Mouse (Mus musculus): ENCODE data around the gene Hmg20b. TPM values are rescaled to one million over a fixed set of nuclear protein-coding genes. Genes with fewer than 3 reads are reported as not detected.

The Hmg20b gene
- total and polyA plus RNA-seq, 2 experiments from 2014 or later: 80.7 to 92.3 TPM

GRCm38 (mm10) chr10:81349961-81350350 lies 324 bp downstream of the Hmg20b start:
- WGBS: 1% methylated on average over 28 of the region's 29 CpGs
- peak overlapping the region; percentile 87 for H3K27ac ChIP-seq (ENCODE audit: low read depth)
- H3K9me3 ChIP-seq (replicated peaks; ENCODE audit: control insufficient read depth, low read length): no peaks in the 10 kb centered on the region
- H3K9ac ChIP-seq (replicated peaks; ENCODE audit: low read depth, low read length): peak overlapping the region; percentile 77
- H3K4me2 ChIP-seq (ENCODE audit: low read depth, low read length): peak overlapping the region; percentile 94
- peak overlapping the region; percentile 86 for H3K4me3 ChIP-seq (ENCODE audit: low read depth, low read length)
- H3K27me3 ChIP-seq (ENCODE audit: control insufficient read depth, insufficient read depth, low read length): no peaks in the 10 kb centered on the region
- DNase-seq (ENCODE audit: low spot score): no peak
- H3K36me3 ChIP-seq (replicated peaks; ENCODE audit: control insufficient read depth, insufficient read depth, low read length): peaks cover 24% of the 10 kb centered on the region
- peaks cover 13% of the 10 kb centered on the region for H3K4me1 ChIP-seq (ENCODE audit: control insufficient read depth, insufficient read depth)
- ATAC-seq (ENCODE audit: insufficient read depth, low read depth): no peak
- TF ChIP-seq CTCF (IDR thresholded peaks at IDR 0.05; ENCODE audit: low read depth): no peak
- TF ChIP-seq EP300 (IDR thresholded peaks at IDR 0.05; ENCODE audit: low read depth): no peak

GRCm38 (mm10) chr10:81349146-81349545 lies 1.1 kb downstream of the Hmg20b start:
- no peaks in the 10 kb centered on the region for H3K27me3 ChIP-seq (ENCODE audit: control insufficient read depth, insufficient read depth, low read length)
- DNase-seq (ENCODE audit: low spot score) (no peak), ATAC-seq (ENCODE audit: insufficient read depth, low read depth) (no peak)

GRCm38 (mm10) chr10:81346453-81347067 lies 3.7 kb downstream of the Hmg20b start:
- peaks cover 19% of the 10 kb centered on the region for H3K27me3 ChIP-seq (ENCODE audit: control insufficient read depth, insufficient read depth, low read length)
- no peak overlapping the region for H3K4me3 ChIP-seq (ENCODE audit: low read depth, low read length)
- H3K9ac ChIP-seq (replicated peaks; ENCODE audit: low read depth, low read length): no peak overlapping the region
- H3K36me3 ChIP-seq (replicated peaks; ENCODE audit: control insufficient read depth, insufficient read depth, low read length): peaks cover 24% of the 10 kb centered on the region
- peaks cover 13% of the 10 kb centered on the region for H3K4me1 ChIP-seq (ENCODE audit: control insufficient read depth, insufficient read depth)
- H3K9me3 ChIP-seq (replicated peaks; ENCODE audit: control insufficient read depth, low read length): no peaks in the 10 kb centered on the region
- no peak overlapping the region for H3K27ac ChIP-seq (ENCODE audit: low read depth)
- WGBS: 34% methylated on average over 54 of the region's 55 CpGs
- ATAC-seq (ENCODE audit: insufficient read depth, low read depth): no peak
- DNase-seq (ENCODE audit: low spot score): no peak
- no peak overlapping the region for H3K4me2 ChIP-seq (ENCODE audit: low read depth, low read length)
- TF ChIP-seq EP300 (IDR thresholded peaks at IDR 0.05; ENCODE audit: low read depth) (no peak), CTCF (IDR thresholded peaks at IDR 0.05; ENCODE audit: low read depth) (peak; percentile 11; the same call in 1 of the 2 replicates)

More at GRCm38 (mm10) chr10:81349146-81349545, 1.1 kb downstream of the Hmg20b start:
- 0 out of 2 replicates have a peak overlapping the region, but pooled peaks have one; percentile 87 for H3K27ac ChIP-seq (ENCODE audit: low read depth)
- peak overlapping the region; percentile 86 for H3K4me3 ChIP-seq (ENCODE audit: low read depth, low read length)
- peaks cover 13% of the 10 kb centered on the region for H3K4me1 ChIP-seq (ENCODE audit: control insufficient read depth, insufficient read depth)
- 12% methylated on average over 12 of the region's 12 CpGs for WGBS
- no peaks in the 10 kb centered on the region for H3K9me3 ChIP-seq (replicated peaks; ENCODE audit: control insufficient read depth, low read length)
- H3K4me2 ChIP-seq (ENCODE audit: low read depth, low read length): peak overlapping the region; percentile 94
- no peak for TF ChIP-seq EP300 (IDR thresholded peaks at IDR 0.05; ENCODE audit: low read depth)
- TF ChIP-seq CTCF (IDR thresholded peaks at IDR 0.05; ENCODE audit: low read depth): no peak
- peak overlapping the region; percentile 77 for H3K9ac ChIP-seq (replicated peaks; ENCODE audit: low read depth, low read length)
- H3K36me3 ChIP-seq (replicated peaks; ENCODE audit: control insufficient read depth, insufficient read depth, low read length): peaks cover 24% of the 10 kb centered on the region

- no peak overlapping the region for H3K9ac ChIP-seq (replicated peaks; ENCODE audit: low read depth, low read length)
- no peak overlapping the region for H3K4me2 ChIP-seq (ENCODE audit: low read depth, low read length)
- TF ChIP-seq EP300 (IDR thresholded peaks at IDR 0.05; ENCODE audit: low read depth) (no peak), CTCF (IDR thresholded peaks at IDR 0.05; ENCODE audit: low read depth) (no peak)
- DNase-seq (ENCODE audit: low spot score) (no peak), ATAC-seq (ENCODE audit: insufficient read depth, low read depth) (no peak)
- no peak overlapping the region for H3K27ac ChIP-seq (ENCODE audit: low read depth)
- peaks cover 19% of the 10 kb centered on the region for H3K27me3 ChIP-seq (ENCODE audit: control insufficient read depth, insufficient read depth, low read length)
- H3K4me1 ChIP-seq (ENCODE audit: control insufficient read depth, insufficient read depth): peaks cover 9% of the 10 kb centered on the region
- 81% methylated on average over 4 of the region's 4 CpGs for WGBS
- H3K36me3 ChIP-seq (replicated peaks; ENCODE audit: control insufficient read depth, insufficient read depth, low read length): peaks cover 24% of the 10 kb centered on the region
- H3K9me3 ChIP-seq (replicated peaks; ENCODE audit: control insufficient read depth, low read length): no peaks in the 10 kb centered on the region
- no peak overlapping the region for H3K4me3 ChIP-seq (ENCODE audit: low read depth, low read length)
Observed at GRCm38 (mm10) chr10:81345162-81345534, 5.1 kb downstream of the Hmg20b start.

GRCm38 (mm10) chr10:81344421-81345161 lies 5.7 kb downstream of the Hmg20b start:
- Histone ChIP-seq H3K9me3 (replicated peaks; ENCODE audit: control insufficient read depth, low read length) (no peaks in the 10 kb centered on the region), H3K27ac (ENCODE audit: low read depth) (no peak overlapping the region; the same call in 1 of the 2 replicates), H3K9ac (replicated peaks; ENCODE audit: low read depth, low read length) (no peak overlapping the region), H3K4me3 (ENCODE audit: low read depth, low read length) (no peak overlapping the region), H3K36me3 (replicated peaks; ENCODE audit: control insufficient read depth, insufficient read depth, low read length) (peaks cover 24% of the 10 kb centered on the region), H3K4me2 (ENCODE audit: low read depth, low read length) (no peak overlapping the region), H3K27me3 (ENCODE audit: control insufficient read depth, insufficient read depth, low read length) (peaks cover 19% of the 10 kb centered on the region), H3K4me1 (ENCODE audit: control insufficient read depth, insufficient read depth) (peaks cover 8% of the 10 kb centered on the region)
- DNase-seq (ENCODE audit: low spot score) (no peak), ATAC-seq (ENCODE audit: insufficient read depth, low read depth) (no peak)
- 25% methylated on average over 8 of the region's 8 CpGs for WGBS
- TF ChIP-seq CTCF (IDR thresholded peaks at IDR 0.05; ENCODE audit: low read depth) (peak; percentile 41; the same call in 1 of the 2 replicates), EP300 (IDR thresholded peaks at IDR 0.05; ENCODE audit: low read depth) (no peak)

Data from heart, postnatal 0 days (tissue).